Mouse (Mus musculus): ENCODE measurements around the gene Adcy7. TPM values are rescaled to one million over a fixed set of nuclear protein-coding genes. Genes with fewer than 3 reads are reported as not detected.

The Adcy7 gene
- polyA plus RNA-seq, 1 experiment: 7.7 TPM

- Histone ChIP-seq H3K4me3 (ENCODE audit: low read depth, low read length) (no peak overlapping the region), H3K4me1 (ENCODE audit: control insufficient read depth, insufficient read depth, insufficient read length, low read length) (peaks cover 5% of the 10 kb centered on the region; the same call in 1 of the 2 replicates), H3K27ac (ENCODE audit: insufficient read depth, low read depth, low read length) (no peak overlapping the region), H3K27me3 (ENCODE audit: control insufficient read depth, insufficient read depth, low read length) (no peaks in the 10 kb centered on the region), H3K36me3 (ENCODE audit: control insufficient read depth, insufficient read depth, low read length) (peaks cover 1% of the 10 kb centered on the region; the same call in 1 of the 2 replicates)
- 85% methylated on average over 10 of the region's 10 CpGs for WGBS
- TF ChIP-seq POLR2A (IDR thresholded peaks at IDR 0.05; ENCODE audit: low read depth, low read length): no peak
- no peak for TF ChIP-seq CTCF (IDR thresholded peaks at IDR 0.05; ENCODE audit: extremely low read depth, insufficient read length, insufficient replicate concordance, low read depth, low read length)
Measured at GRCm38 (mm10) chr8:88298733-88299103, 26.5 kb downstream of the Adcy7 start.

- 65% methylated on average over 10 of the region's 10 CpGs for WGBS
- Histone ChIP-seq H3K4me3 (ENCODE audit: low read depth, low read length) (no peak overlapping the region), H3K27me3 (ENCODE audit: control insufficient read depth, insufficient read depth, low read length) (no peaks in the 10 kb centered on the region), H3K36me3 (ENCODE audit: control insufficient read depth, insufficient read depth, low read length) (peaks cover 1% of the 10 kb centered on the region; the same call in 1 of the 2 replicates), H3K27ac (ENCODE audit: insufficient read depth, low read depth, low read length) (no peak overlapping the region), H3K4me1 (ENCODE audit: control insufficient read depth, insufficient read depth, insufficient read length, low read length) (peaks cover 5% of the 10 kb centered on the region; the same call in 1 of the 2 replicates)
- TF ChIP-seq POLR2A (IDR thresholded peaks at IDR 0.05; ENCODE audit: low read depth, low read length) (no peak), CTCF (IDR thresholded peaks at IDR 0.05; ENCODE audit: extremely low read depth, insufficient read length, insufficient replicate concordance, low read depth, low read length) (no peak)
Measured at GRCm38 (mm10) chr8:88299907-88300603, 27.9 kb downstream of the Adcy7 start.

DNA sequence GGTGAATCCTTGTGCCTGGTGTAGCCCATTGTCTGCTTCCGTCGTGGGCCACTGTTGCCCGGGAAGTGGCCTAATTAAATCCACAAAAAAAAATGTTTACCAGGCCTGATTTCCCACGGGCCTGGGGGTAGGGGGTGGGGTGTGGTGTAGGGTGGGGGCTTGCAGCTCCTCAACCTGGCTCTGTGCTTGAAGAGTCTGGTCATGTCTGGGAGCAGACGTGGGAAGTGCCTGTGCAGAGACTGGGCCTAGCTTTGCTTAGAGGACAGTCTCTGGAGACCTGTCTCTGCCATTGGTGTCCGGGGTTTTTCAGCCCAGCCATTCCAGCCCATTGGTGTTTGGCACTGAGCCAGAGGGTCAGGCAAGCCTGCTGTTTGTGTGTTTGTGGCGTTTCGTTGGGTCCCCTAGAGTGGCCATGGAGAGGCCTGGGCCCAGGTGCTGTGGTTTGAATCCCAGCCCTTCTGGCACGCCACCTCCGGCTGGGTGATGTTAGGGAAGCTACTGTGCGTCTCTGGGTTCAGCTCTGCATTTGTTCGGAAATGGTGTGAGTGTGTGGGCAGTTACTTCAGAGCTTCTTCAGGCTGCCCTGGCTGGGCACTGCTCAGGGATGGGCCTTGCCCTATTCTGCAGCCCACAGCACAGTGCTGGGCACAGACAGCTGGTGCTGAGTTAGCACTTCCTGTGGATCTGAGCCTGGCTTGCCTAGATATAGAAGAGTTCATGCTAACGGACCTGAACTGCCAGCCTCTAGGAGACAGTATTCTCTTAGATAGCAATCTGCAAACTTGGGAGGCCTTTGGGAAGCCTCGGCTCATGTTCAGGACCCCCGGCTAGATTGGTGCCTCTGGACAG lies 29.6 kb downstream of the Adcy7 start:
- WGBS: 76% methylated on average over 15 of the region's 15 CpGs
- H3K36me3 ChIP-seq (ENCODE audit: control insufficient read depth, insufficient read depth, low read length): no peaks in the 10 kb centered on the region
- peaks cover 5% of the 10 kb centered on the region for H3K4me1 ChIP-seq (ENCODE audit: control insufficient read depth, insufficient read depth, insufficient read length, low read length)
- TF ChIP-seq POLR2A (IDR thresholded peaks at IDR 0.05; ENCODE audit: low read depth, low read length) (no peak), CTCF (IDR thresholded peaks at IDR 0.05; ENCODE audit: extremely low read depth, insufficient read length, insufficient replicate concordance, low read depth, low read length) (no peak)
- no peak overlapping the region for H3K27ac ChIP-seq (ENCODE audit: insufficient read depth, low read depth, low read length)
- no peaks in the 10 kb centered on the region for H3K27me3 ChIP-seq (ENCODE audit: control insufficient read depth, insufficient read depth, low read length)
- H3K4me3 ChIP-seq (ENCODE audit: low read depth, low read length): no peak overlapping the region

DNA sequence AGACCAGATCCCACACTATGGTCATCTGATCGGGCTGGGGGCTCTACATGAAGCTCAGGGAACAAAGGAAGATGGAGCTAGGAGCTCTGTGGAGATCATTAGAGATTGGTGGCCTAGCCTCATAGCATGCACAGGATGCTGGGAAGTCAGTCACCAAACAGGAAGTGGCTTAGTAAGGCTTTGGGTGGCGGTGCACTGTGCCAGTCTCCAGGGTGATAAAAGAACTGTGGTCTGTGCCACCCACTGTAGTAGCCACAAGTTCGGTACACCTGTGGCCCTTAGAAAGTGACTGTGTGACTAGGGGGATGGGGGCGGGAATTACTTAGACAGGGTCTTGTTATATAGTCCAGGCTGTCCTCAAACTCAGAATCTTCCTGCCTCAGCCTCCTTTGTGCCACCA lies 33.6 kb downstream of the Adcy7 start:
- H3K4me1 ChIP-seq (ENCODE audit: control insufficient read depth, insufficient read depth, insufficient read length, low read length): no peaks in the 10 kb centered on the region; the same call in 1 of the 2 replicates
- no peak overlapping the region for H3K4me3 ChIP-seq (ENCODE audit: low read depth, low read length)
- no peaks in the 10 kb centered on the region for H3K36me3 ChIP-seq (ENCODE audit: control insufficient read depth, insufficient read depth, low read length)
- WGBS: 81% methylated on average over 4 of the region's 4 CpGs
- H3K27ac ChIP-seq (ENCODE audit: insufficient read depth, low read depth, low read length): no peak overlapping the region
- no peaks in the 10 kb centered on the region for H3K27me3 ChIP-seq (ENCODE audit: control insufficient read depth, insufficient read depth, low read length)
- TF ChIP-seq CTCF (IDR thresholded peaks at IDR 0.05; ENCODE audit: extremely low read depth, insufficient read length, insufficient replicate concordance, low read depth, low read length) (no peak), POLR2A (IDR thresholded peaks at IDR 0.05; ENCODE audit: low read depth, low read length) (no peak)

DNA sequence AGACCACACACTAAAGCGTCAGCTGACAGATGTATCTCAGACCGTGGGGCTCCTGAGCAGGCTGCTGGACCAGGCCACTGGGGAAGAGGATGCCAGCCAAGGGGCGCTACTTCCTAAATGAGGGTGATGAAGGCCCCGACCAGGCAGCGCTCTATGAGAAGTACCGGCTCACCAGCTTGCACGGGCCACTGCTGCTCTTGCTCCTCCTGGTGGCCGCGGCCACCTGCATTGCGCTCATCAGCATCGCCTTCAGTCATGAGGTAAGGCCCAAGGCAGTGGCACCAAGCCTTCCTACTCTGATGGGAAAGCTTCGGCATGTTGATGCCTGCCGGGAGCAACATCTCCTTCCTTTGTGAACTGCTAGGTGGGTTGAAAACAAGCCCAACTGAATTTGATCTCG lies 34.3 kb downstream of the Adcy7 start:
- Histone ChIP-seq H3K27ac (ENCODE audit: insufficient read depth, low read depth, low read length) (no peak overlapping the region), H3K27me3 (ENCODE audit: control insufficient read depth, insufficient read depth, low read length) (no peaks in the 10 kb centered on the region), H3K4me1 (ENCODE audit: control insufficient read depth, insufficient read depth, insufficient read length, low read length) (no peaks in the 10 kb centered on the region; the same call in 1 of the 2 replicates), H3K4me3 (ENCODE audit: low read depth, low read length) (no peak overlapping the region), H3K36me3 (ENCODE audit: control insufficient read depth, insufficient read depth, low read length) (no peaks in the 10 kb centered on the region)
- 54% methylated on average over 14 of the region's 14 CpGs for WGBS
- TF ChIP-seq POLR2A (IDR thresholded peaks at IDR 0.05; ENCODE audit: low read depth, low read length): no peak
- TF ChIP-seq CTCF (IDR thresholded peaks at IDR 0.05; ENCODE audit: extremely low read depth, insufficient read length, insufficient replicate concordance, low read depth, low read length): peak; percentile 36; the same call in 1 of the 2 replicates

- WGBS: 71% methylated on average over 4 of the region's 4 CpGs
- no peak for TF ChIP-seq POLR2A (IDR thresholded peaks at IDR 0.05; ENCODE audit: low read depth, low read length)
- TF ChIP-seq CTCF (IDR thresholded peaks at IDR 0.05; ENCODE audit: extremely low read depth, insufficient read length, insufficient replicate concordance, low read depth, low read length): no peak
- Histone ChIP-seq H3K4me1 (ENCODE audit: control insufficient read depth, insufficient read depth, insufficient read length, low read length) (no peaks in the 10 kb centered on the region; the same call in 1 of the 2 replicates), H3K27me3 (ENCODE audit: control insufficient read depth, insufficient read depth, low read length) (no peaks in the 10 kb centered on the region), H3K4me3 (ENCODE audit: low read depth, low read length) (no peak overlapping the region), H3K36me3 (ENCODE audit: control insufficient read depth, insufficient read depth, low read length) (no peaks in the 10 kb centered on the region), H3K27ac (ENCODE audit: insufficient read depth, low read depth, low read length) (no peak overlapping the region)
Measured at GRCm38 (mm10) chr8:88307736-88308135, 35.5 kb downstream of the Adcy7 start.
